Mouse (Mus musculus) midbrain, postnatal 0 days (tissue): ENCODE measurements at regions not wholly inside any gene's neighbourhood (a gene's known extent, or its start where the extent isn't known, plus 50 kb on each side); places are given as distances from the start of the nearest gene placed in this dataset.
"Not testable (repeated sequence)": the region's sequence is repeated elsewhere in the genome, so short reads cannot be mapped to it uniquely, and the experiment has no call there.

Source experiments
- ATAC-seq: fragments of 200-750 bp; cut with Nextera tagmentation; 2 replicates; pipeline ENCODE4 v1.8.0; 2017; ENCODE audit warnings: moderate number of reproducible peaks, mild to moderate bottlenecking, moderate TSS enrichment, moderate library complexity; ENCODE audit not compliant: low FRiP score
- DNase-seq: peaks from one replicate; pipeline ENCODE4 v3.0.0-alpha.2; 2015; ENCODE audit warnings: low spot score
- H3K27ac ChIP-seq: fragments of 300-500 bp; sonication (generic); 2 replicates; pipeline ENCODE4 v1.5.1; 2014; ENCODE audit warnings: low read depth, mild to moderate bottlenecking, low read length, mixed read lengths
- H3K27me3 ChIP-seq: fragments of 300-500 bp; sonication (generic); 2 replicates; pipeline ENCODE4 v1.6.1; 2014; ENCODE audit warnings: low read length, control low read depth, mixed read lengths; ENCODE audit not compliant: insufficient read depth
- H3K36me3 ChIP-seq: fragments of 300-500 bp; sonication (generic); 2 replicates; pipeline ENCODE4 v1.6.1; 2014; ENCODE audit warnings: low read length, control low read depth, mixed read lengths; ENCODE audit not compliant: insufficient read depth
- H3K4me1 ChIP-seq: fragments of 300-500 bp; sonication (generic); 2 replicates; pipeline ENCODE4 v1.6.1; 2014; ENCODE audit warnings: mild to moderate bottlenecking, control low read depth, antibody characterized with exemption, low read length, mixed read lengths; ENCODE audit not compliant: insufficient read depth
- H3K4me2 ChIP-seq: fragments of 300-500 bp; sonication (generic); 2 replicates; pipeline ENCODE4 v1.6.1; 2014; ENCODE audit warnings: low read depth, mild to moderate bottlenecking, low read length, mixed read lengths; ENCODE audit not compliant: poor library complexity, severe bottlenecking
- H3K4me3 ChIP-seq: fragments of 300-500 bp; sonication (generic); 2 replicates; pipeline ENCODE4 v1.5.1; 2014; ENCODE audit warnings: low read depth, mild to moderate bottlenecking, low read length, moderate library complexity
- H3K9ac ChIP-seq: fragments of 300-500 bp; sonication (generic); replicated peaks from 2 replicates; pipeline ENCODE4 v1.6.1; 2014; ENCODE audit warnings: mild to moderate bottlenecking, low read length, moderate library complexity, mixed read lengths; ENCODE audit not compliant: poor library complexity, severe bottlenecking
- H3K9me3 ChIP-seq: fragments of 300-500 bp; sonication (generic); 2 replicates; pipeline ENCODE4 v1.6.1; 2016; ENCODE audit warnings: low read length, control low read depth
- CTCF ChIP-seq: IDR thresholded peaks from 2 replicates; pipeline ENCODE4 v1.5.1; 2016; ENCODE audit warnings: antibody characterized with exemption, mild to moderate bottlenecking
- WGBS: fragments of 180-500 bp; shearing (Covaris S2); extraction: QIAGEN DNeasy Blood & Tissue Kit; methylation state at CpG from one replicate; pipeline ENCODE4 v1.1.7; 2014; 5-methylcytosine and 5-hydroxymethylcytosine counted together

GRCm38 (mm10) chr10:52529661-52530060 is 112.3 kb downstream of the Nus1 start:
- not testable (repeated sequence) for H3K27ac ChIP-seq, H3K9me3 ChIP-seq, H3K36me3 ChIP-seq, ATAC-seq, H3K4me2 ChIP-seq, DNase-seq, H3K27me3 ChIP-seq, H3K4me3 ChIP-seq, H3K9ac ChIP-seq, H3K4me1 ChIP-seq
- WGBS = 100% methylated on average over 2 of the region's 5 CpGs

GRCm38 (mm10) chr10:52530846-52531245 is 113.5 kb downstream of the Nus1 start:
- no peaks in the 10 kb centered on the region for H3K27me3 ChIP-seq
- no peak overlapping the region for H3K9ac ChIP-seq
- no peaks in the 10 kb centered on the region for H3K9me3 ChIP-seq
- ATAC-seq = no peak
- 56% methylated on average over 3 of the region's 3 CpGs for WGBS
- H3K36me3 ChIP-seq = no peaks in the 10 kb centered on the region
- no peak overlapping the region for H3K4me3 ChIP-seq
- no peaks in the 10 kb centered on the region for H3K4me1 ChIP-seq
- no peak overlapping the region for H3K4me2 ChIP-seq
- DNase-seq = peak; percentile 48
- H3K27ac ChIP-seq = no peak overlapping the region
- TF ChIP-seq CTCF = no peak

- 14% methylated on average over 2 of the region's 2 CpGs for WGBS
- no peak for DNase-seq
Measured at GRCm38 (mm10) chr10:52533278-52533892, 116.0 kb downstream of the Nus1 start.

GRCm38 (mm10) chr10:52533893-52534287 is 116.5 kb downstream of the Nus1 start:
- H3K4me2 ChIP-seq = no peak overlapping the region
- TF ChIP-seq CTCF = peak; percentile 84

More at GRCm38 (mm10) chr10:52533278-52533892, 116.0 kb downstream of the Nus1 start:
- no peak overlapping the region for H3K27ac ChIP-seq
- H3K9ac ChIP-seq = no peak overlapping the region
- ATAC-seq = no peak
- H3K36me3 ChIP-seq = no peaks in the 10 kb centered on the region
- no peak overlapping the region for H3K4me3 ChIP-seq
- no peaks in the 10 kb centered on the region for H3K27me3 ChIP-seq
- no peaks in the 10 kb centered on the region for H3K9me3 ChIP-seq
- no peak for TF ChIP-seq CTCF
- no peak overlapping the region for H3K4me2 ChIP-seq
- no peaks in the 10 kb centered on the region for H3K4me1 ChIP-seq

GRCm38 (mm10) chr10:52545566-52545965 is 128.2 kb downstream of the Nus1 start:
- no peak for TF ChIP-seq CTCF
- ATAC-seq (no peak), DNase-seq (no peak)
- Histone ChIP-seq H3K4me1 (no peaks in the 10 kb centered on the region), H3K4me2 (no peak overlapping the region), H3K27me3 (no peaks in the 10 kb centered on the region), H3K36me3 (no peaks in the 10 kb centered on the region), H3K9me3 (0 out of 2 replicates have a peak, but pooled peaks cover 3% of the 10 kb centered on the region), H3K4me3 (no peak overlapping the region), H3K9ac (no peak overlapping the region), H3K27ac (no peak overlapping the region)
- WGBS = 93% methylated on average over 28 of the region's 28 CpGs

More at GRCm38 (mm10) chr10:52533893-52534287, 116.5 kb downstream of the Nus1 start:
- H3K27ac ChIP-seq = no peak overlapping the region
- DNase-seq (peak; percentile 66), ATAC-seq (no peak)
- H3K9me3 ChIP-seq = no peaks in the 10 kb centered on the region
- no peaks in the 10 kb centered on the region for H3K4me1 ChIP-seq
- H3K27me3 ChIP-seq = no peaks in the 10 kb centered on the region
- no peaks in the 10 kb centered on the region for H3K36me3 ChIP-seq
- no peak overlapping the region for H3K9ac ChIP-seq
- 46% methylated on average over 4 of the region's 4 CpGs for WGBS
- H3K4me3 ChIP-seq = no peak overlapping the region

GRCm38 (mm10) chr10:52577383-52577782 is 113.0 kb upstream of the Slc35f1 start:
- H3K4me1 ChIP-seq = no peaks in the 10 kb centered on the region
- no peaks in the 10 kb centered on the region for H3K9me3 ChIP-seq
- H3K27ac ChIP-seq = no peak overlapping the region
- H3K9ac ChIP-seq = no peak overlapping the region
- H3K36me3 ChIP-seq = no peaks in the 10 kb centered on the region
- TF ChIP-seq CTCF = no peak
- 33% methylated on average over 6 of the region's 6 CpGs for WGBS
- peak; percentile 3 for DNase-seq
- no peak for ATAC-seq
- no peak overlapping the region for H3K4me2 ChIP-seq
- H3K27me3 ChIP-seq = no peaks in the 10 kb centered on the region
- no peak overlapping the region for H3K4me3 ChIP-seq
